Mouse (Mus musculus) neural tube, embryonic 10.5 days (tissue): ENCODE measurements around the gene Cdkal1.

Source experiments
- DNase-seq: peaks from one replicate; pipeline ENCODE4 v3.0.0-alpha.2; 2017; ENCODE audit warnings: low spot score; ENCODE audit errors: extremely low spot score

Gene Cdkal1

DNA sequence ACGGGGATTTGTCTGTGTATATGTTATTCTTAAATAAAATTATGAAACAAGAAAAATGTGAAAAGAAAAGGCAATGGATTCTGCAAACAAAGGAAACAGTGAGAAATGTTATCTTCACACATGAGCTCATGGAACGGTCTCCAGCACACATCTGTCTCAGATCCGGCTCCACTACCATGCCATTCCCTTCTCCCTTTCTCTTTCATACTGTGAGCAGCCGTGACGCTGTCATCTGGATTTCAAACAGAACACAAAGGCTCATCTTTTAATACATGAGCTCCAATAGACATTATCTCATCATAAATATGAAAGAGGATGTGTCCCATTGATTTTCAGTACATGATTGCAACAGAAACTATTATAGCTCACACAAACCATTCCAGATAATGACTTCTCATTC is 265.3 kb downstream of the Cdkal1 start:
- DNase-seq, result no peak

DNA sequence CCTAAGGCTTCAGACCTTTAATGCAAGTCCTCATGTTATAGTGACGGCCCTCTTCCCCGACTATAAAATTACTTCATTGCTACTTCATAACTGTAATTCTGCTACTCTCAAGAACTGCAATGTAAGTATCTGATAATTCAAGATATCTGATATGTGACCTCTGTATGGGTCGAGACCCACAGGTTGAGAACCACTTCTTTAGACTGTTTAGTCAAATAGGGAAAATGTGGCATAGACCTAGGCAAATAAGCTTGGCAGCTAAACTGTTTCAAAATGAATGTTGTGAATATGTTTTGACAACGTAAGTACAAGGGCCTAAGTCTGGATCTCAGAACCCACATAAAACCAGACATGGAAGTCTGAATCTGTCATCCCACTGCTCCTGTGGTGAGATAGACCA is 266.8 kb downstream of the Cdkal1 start:
- DNase-seq, result no peak

DNA sequence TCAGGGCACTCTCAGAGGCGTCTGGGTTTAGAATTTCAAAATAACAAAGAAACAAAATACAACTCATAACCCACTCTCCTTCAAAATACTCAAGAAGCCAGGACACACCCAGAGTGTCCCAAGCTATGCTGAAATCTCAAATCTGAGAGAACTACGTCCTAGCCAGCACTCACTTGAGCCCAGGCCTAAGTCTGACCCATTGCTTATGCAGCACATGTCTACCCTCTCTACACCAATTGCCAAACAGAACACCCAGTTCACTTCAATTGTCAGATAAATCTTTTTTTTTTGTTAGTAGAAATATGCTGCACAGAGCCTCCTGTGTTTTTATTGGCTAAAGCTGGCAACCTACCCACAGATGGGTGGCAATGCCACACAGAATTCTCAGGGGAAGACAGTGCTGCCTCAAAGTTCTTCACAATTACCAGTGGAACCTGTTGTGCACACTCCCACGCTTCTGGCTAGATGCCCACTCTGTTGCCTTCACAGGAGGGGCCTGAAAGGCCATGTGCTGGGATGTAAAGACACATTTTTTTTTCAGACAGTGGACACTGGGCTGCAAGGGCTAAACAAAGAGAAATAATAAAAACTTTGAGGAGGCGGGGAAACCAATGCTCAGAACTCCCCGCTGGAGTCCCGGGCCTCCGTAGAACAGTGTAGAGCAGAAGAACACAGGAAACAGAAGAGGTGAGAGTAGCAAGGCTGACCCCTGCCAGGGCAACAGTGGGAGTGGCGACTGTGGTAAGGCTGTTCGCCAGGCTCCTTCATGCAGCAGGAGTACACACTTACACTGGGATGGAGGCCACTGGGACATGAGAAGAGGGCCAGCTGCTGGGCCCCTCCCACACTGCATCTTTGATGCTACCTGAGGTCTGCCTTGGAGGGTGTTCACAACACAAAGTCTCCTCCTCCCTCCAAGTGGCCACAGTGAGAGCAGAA is 273.4 kb downstream of the Cdkal1 start:
- DNase-seq, result no peak

DNA sequence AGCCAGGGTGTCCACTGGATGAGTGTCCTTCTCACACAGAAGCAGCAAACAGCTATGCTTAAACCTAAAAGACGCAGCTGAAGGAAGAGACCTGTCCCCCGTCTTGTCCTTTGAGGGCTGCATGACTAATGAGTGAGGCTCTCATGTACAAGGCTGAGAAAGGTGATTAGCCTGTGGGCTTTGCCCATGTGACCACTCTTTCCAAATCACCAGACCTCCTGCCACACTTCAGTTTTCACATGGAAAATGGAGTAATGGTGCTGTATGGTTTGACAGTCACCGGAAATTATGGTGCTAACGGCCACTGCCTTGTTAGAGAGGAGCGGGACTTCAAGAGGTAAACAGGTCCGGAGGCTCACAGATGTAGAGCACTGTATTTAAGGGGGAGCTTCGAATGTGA is 274.7 kb downstream of the Cdkal1 start:
- no peak for DNase-seq

DNA sequence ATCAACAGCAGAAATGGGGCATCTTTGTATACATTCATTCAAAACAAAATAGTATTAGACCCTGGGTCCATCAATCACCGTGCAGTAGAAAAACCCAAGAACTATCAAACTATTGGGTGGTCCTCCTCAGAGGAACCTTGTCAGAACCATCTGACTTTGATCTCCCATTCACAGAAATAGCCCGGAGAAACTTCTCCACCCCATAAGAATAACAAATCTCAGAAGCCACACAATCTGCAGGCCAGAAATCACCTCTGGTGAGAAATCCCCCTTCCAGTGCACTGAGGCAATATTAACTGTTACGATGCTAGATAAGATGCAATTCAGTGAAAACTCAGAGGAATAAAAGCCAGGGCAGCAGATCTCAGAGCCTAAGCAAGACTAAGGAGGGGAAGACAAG is 275.5 kb downstream of the Cdkal1 start:
- DNase-seq, result no peak

DNA sequence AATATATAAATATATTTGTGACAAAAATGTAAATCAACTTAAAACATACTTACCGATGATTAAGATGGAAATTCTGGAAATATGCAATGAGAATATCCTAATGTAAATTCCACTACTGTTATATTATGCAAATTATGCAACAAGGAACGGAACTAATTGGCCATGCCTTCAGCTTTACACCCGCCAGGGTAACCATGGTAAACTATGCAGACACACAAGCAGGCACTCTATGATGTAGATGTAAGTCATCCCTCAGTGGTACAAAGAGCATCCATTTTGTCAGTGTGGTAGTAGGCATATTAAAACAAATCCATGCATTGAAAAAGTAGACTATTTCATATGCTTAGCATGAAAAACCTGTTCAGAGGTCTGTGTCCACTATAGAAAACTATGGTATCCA is 276.9 kb downstream of the Cdkal1 start:
- no peak for DNase-seq

DNA sequence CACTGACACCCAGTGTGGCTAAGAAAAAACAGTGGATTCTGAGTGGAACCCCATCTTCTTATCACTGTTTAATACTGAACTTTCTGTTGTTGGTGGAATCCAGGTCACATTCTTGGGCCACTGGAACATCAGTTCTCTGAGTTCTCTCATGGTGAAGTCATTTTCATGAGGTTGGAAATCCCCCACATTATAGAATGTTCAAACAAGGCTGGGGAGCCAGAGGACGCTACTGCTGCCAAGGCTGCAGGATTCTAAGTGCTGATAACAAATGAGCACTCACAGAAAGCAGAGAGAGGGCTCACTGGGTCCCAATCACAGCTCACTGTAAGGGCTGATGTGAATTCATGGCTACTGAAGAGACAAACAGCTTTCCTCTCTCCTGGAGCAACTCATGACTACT is 280.7 kb downstream of the Cdkal1 start:
- DNase-seq, result no peak

DNA sequence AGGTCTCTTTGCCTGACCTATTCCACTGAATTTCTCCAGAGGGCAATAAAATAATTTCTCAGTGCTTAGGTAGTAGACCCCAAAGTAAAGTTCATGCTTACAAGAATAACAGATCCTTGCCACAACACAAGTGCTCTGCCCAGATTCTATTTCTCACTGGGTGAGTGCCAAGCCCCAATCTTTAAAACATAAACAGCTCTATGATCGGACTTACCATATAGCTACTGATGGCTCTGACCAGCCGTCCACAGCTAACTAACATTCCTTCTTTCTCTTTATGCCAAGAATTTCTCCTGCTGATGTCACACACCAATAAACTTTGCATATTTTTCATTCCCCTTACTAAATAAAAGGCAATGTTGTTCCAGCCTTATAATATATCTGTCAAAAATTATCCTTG is 283.0 kb downstream of the Cdkal1 start:
- DNase-seq, result no peak

DNA sequence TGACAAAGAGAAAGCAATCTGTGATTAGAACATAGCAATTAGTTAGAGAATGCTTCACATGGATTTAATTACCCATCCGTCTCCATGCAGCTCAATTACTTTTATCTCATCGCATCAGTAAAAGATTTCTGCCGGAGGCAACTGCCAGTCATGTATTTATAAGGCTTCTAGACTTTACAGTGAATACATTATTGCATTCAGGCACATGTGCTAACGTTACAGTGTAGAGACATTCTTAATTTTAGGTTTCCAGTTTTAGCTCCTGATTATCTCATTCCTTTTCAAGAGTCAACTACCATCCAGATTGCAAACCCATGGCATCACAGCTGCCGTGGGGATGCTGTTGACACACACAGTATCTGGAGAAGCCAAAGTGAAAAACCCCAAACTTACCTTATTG is 289.8 kb downstream of the Cdkal1 start:
- no peak for DNase-seq

DNA sequence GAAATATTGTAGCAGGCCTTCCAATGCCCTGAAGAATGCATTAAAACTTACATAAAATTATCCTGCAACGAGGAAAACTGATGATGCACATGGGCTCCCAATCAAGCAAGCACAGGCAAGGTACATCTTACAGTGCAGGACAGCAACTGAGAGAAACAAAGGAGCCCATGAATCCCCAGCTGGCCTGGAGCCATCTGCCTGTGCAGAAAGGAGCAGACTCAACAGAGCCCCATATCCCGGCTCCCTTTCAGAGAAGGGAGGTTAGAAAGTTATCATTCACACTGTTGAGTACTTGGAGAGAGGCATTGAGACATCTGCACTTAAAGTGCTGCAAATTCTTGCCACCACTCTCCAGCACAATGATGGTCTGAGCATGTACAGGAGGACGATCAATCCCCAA is 296.3 kb downstream of the Cdkal1 start:
- DNase-seq, result no peak

DNA sequence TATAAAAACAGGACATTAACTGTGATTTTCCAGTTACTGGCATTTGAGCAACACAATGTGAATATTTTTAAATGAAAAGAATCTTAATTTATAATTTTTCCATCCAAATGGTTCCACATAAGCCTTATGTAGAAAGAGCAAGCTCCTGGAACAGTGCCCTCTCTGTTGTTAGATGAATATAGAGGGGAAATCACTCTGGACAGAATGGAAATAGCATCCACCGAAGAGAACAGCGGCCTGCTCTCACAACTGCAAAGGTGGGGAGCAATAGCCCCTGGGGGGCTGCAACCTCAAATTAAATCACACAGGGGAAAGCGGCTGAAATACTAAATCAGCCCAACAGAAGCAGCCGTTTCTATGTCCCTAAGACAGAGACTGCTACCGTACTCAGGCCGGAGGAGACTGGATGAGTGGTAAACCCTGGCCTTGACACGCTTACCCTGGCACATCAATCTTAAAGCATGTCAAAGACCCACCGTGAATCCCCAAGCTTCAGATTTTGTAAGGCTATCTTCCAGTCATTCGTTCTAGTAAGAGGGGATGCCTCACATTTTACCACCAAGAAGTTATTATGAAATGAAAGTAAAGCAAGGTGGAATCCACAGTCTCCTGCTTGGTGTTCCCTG is 300.2 kb downstream of the Cdkal1 start:
- DNase-seq, result no peak

DNA sequence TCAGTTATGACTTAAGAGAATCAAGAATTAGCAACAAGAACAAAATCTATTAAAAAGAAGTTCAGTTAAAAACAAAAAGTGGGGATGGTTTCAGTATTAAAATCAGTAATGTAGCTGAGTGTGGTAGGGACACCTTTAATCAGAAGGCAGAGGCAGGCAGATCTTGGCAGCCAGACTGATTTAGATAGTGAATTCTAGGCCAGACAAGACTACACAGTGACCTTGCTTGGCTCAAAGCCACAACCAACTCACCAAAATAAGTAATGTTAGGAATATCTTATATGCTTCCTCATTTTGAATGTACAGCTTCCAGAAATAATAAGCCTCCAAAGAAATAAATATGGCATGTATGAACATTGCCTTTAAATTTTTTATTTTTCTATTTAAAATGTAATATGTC is 301.7 kb downstream of the Cdkal1 start:
- DNase-seq, result no peak

DNA sequence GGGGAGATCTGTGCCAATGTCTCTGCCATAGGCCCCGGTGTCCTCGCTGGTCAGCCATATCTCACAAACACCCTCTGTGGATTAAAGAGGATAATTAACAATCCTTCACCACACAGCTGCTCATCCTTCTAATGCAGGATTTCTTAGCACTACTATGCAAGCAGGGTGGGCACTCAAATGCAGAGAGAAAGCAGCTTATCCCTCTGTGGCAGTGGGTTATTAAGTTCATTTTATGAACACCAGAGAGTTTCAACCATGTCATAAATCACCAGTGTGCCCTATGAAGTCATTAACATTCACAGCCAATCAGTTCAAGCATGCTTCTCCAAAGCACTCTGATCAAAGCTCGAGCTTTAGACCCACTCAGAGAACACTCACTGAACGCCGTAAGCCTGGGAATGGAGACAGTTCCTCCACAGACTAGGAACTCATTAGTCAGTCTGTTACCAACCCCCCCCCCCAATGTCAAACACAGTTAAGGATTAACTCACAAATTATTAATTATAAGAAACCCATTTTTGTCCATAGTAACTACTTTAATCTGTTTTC is 303.1 kb downstream of the Cdkal1 start:
- no peak for DNase-seq

DNA sequence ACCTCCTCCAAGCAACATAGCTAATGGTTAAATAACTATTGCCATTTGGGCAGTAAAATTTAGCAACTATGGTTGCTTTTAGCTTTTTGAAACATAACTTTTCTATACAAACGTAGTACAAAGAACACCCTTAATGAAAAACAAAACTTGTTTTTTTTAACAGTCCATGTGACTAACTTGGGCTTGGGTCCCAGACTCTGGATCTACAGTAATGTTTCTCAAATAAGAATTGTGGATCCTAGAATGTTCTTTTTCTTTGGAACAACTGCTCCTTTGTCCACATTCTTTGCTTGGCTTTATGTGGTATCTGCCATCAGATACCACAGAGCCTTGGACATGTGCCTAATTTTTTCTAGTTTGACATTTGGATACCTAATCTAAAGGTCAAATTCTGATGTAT is 304.6 kb downstream of the Cdkal1 start:
- DNase-seq, result no peak

DNA sequence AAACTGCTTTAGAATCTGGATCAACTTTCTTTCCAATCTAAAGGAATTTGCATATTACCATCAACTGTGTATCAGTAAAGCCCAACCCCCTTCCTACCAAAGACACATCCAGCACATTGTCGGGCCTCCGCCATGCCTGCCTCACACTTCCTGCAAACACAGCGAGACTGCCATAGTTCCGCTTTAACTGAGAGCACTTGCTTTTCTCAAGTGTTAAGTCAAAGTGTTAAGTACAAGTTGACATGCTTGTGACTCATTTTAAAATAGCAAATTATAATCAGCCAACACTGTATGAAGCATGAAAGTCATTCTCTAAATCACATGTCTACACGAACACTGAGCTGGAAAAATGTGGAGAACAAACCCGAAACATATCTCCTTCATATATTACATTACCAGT is 305.3 kb downstream of the Cdkal1 start:
- no peak for DNase-seq

DNA sequence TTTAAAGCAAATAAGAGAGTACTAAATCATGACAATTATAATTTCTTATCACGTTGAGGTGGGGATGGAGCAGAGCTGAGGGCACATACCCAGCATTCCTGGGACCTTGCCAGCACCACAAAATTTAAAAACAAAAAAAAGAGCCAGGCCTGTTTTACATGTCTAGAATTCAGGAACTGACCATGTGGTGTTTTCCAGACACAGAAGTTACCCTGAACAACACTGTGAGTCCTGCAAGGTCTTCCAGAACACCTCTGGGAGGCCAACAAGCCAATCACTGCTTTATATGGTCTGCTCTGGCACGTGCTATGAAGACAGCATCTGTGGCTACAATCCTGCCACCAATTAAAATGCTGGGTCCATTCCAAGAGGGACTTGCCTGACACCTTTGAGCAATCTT is 305.7 kb downstream of the Cdkal1 start:
- no peak for DNase-seq

DNA sequence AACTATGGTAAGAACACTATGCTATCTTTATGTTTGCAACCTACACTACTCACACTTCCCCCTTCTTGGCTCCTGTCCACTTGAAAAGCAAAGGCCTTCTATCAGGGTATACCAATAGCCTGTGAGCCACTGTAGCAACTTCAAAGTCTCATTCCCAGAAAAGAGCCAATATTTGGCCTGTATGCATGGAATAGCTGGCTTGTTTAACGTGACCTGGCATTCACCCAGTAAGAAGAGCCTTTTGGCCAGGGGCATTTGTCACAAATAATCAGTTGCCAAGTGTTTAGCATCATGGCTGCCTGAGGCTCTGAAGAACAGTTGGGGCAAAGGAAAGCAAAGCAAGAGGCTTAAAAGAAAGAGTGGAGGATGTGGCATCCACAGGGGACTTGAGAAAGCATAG is 317.6 kb downstream of the Cdkal1 start:
- no peak for DNase-seq

DNA sequence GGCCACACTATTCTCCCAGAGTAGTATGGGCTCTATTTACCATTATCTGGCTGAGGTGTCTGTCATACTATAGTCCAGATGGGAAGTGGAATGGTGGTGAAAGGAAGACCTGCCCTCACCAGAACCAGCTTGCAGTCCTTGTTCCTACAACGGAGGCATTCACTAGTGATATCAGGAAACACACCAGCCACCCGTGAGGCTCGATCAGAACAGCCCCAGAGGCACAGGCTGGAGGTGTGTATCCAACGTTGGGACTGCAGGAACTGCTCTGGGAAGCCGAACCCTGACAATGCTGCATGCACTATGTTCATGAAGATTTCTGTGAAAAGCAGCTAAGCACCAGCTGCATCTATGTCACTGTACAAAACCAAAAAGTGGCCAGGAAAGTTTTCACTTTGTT is 321.9 kb downstream of the Cdkal1 start:
- no peak for DNase-seq

DNA sequence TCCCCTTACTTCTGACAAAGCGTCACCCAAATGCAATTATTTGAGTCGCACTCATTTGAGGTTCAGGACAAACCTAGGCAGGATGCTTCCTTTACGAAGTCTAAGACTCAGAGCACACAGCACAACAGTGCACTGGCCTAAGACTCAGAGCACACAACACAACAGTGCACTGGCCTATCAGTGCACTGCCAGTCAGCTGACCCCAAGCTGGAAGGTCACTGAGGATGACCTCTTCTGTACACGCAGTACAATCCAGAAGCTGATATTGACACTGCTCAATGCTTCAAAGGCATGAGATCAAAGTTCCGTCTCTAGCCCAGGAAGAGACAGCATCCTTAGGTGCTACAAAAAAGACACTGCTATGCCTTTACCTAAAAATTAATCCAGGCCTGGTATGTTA is 327.1 kb downstream of the Cdkal1 start:
- no peak for DNase-seq

DNA sequence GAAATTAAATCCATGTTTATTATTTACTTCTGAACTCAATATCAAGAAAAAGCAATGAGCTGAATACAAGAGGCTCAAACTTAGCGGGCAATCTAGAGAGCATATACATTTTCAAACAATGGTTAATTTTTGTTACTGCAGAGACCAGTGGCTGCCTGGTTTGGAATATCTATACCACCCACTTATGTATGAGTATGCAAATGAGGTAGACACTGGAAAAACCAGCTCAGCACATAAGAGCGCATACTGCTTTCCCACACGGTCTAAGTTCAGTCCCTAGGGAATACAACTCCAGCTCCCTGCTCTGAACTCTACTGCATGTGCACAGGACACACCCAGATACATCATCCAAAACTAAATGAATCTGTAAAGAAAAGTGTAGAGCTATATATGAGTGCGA is 334.2 kb downstream of the Cdkal1 start:
- DNase-seq, result no peak

DNA sequence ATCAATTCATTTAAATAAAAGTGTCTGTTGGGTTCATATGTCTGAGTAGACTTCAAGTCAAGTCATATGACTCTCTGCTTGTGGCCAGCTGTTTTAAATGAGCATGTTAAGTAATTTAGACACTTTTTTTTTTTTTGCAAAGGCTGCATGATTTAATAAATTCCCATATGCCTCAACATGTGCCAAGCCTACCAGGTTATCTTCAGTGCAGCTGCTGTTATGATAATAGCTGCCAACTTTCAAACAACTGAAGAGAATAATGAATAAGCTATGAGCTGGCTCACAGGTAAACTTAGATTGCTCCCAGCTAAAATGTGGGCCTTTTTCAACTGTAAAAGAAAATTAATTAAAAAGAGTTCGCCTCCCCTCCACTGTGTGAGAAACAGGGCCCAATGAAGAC is 341.4 kb downstream of the Cdkal1 start:
- DNase-seq, result no peak

DNA sequence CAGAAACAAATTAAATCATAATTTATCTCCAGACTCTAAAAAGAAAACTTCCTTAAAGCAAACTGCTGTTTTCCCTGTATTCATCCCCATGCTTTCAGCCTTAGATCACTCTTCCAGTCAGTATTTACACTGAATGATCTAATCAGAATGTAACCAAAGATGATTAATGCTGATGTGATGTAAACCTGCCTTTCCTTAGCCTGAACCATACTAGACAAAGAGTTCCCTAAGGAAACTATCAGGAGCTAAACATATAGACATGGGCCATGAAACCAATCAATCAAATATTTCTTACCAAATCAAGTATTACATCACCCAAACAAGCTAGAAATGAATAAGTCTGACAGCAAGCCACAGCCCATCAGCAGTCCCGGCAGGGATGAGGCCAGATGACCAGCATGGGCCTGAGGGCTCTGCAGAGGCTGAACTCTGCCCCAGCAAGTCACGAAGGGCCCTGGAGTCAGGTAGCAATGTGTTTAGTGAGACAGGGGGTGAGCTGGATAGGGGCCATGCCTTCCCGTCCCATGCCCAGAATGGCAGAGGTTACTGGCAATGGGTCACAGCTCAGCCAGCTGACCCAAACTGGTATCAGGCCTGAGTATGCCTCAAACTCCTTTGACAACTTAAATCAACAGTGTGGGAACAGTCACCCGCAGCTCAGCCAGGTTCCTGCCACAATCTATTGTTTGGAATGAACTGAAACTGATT is 350.5 kb downstream of the Cdkal1 start:
- DNase-seq, result no peak
